Mouse (Mus musculus): ENCODE data around the gene Ssbp4. TPM values are rescaled to one million over a fixed set of nuclear protein-coding genes. Genes with fewer than 3 reads are reported as not detected.
A peak's percentile ranks its signal among the peaks of the same experiment; 100 is the strongest.

Gene Ssbp4
- polyA plus RNA-seq, 1 experiment = 138 TPM

DNA sequence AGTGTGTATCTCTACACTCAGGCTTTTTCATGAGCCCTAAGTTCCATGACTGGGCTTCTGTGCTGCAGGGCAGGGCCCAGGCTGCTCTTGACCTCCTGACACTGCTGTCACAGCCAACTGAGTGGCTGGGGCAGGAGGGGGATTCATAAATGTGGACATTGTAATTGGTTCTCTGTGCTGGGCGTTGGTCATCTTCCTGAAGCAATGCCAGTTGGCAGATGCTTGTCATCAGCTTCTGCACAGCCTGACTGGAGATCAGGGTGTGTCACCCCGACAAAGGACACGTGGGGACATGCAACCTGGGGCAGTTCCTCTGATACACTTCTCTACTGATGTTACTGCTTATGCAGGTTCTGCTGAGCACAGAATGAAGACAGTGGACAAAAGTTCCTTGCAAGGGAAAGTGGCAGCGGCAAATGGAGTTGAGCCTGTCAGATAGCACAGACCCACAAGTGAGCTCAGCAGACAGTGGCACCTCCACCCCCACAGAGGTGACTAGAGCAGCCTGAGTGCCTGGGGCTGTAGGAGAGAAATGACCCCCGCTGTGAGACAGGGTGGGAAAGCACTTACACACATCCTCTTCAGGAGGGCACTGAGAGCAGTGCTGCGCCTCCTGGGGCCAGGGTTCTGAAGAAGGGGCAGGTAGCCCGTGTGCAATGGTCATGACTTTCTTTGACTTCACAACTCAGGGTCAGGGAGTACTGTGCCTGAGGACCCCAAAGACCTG lies 46.7 kb downstream of the Ssbp4 start:
- H3K36me3 ChIP-seq (ENCODE audit: control insufficient read depth, insufficient read depth, low read length) = no peaks in the 10 kb centered on the region
- H3K27ac ChIP-seq (ENCODE audit: insufficient read depth, low read depth, low read length) = peak overlapping the region; percentile 74
- H3K27me3 ChIP-seq (ENCODE audit: control insufficient read depth, insufficient read depth, low read length) = no peaks in the 10 kb centered on the region
- no peak overlapping the region for H3K4me3 ChIP-seq (ENCODE audit: low read depth, low read length)
- TF ChIP-seq POLR2A (IDR thresholded peaks at IDR 0.05; ENCODE audit: low read depth, low read length) (0 out of 2 replicates have a peak, but pooled peaks have one; percentile 9), CTCF (IDR thresholded peaks at IDR 0.05; ENCODE audit: extremely low read depth, insufficient read length, insufficient replicate concordance, low read depth, low read length) (no peak)
- 48% methylated on average over 7 of the region's 7 CpGs for WGBS
- H3K4me1 ChIP-seq (ENCODE audit: control insufficient read depth, insufficient read depth, insufficient read length, low read length) = peaks cover 57% of the 10 kb centered on the region

DNA sequence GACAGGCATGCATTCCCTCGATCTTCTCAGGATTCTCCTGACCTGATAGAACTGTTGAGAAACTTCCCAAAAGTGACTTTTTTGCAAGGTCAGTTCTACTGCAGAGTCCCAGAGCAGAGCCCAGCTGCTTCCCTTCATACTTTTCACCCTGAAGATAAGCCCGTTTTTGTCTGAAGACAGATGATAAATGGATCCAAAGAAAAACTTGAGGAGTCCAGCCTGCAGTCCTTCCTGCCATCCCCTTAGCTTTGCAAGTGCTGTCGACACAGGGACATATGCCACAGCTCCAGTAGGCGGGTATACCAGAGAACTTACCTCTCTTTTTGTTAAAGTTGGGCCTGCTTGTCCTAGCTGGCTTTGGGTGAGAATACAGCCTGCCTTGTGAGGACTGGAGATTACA lies 47.3 kb downstream of the Ssbp4 start:
- TF ChIP-seq CTCF (IDR thresholded peaks at IDR 0.05; ENCODE audit: extremely low read depth, insufficient read length, insufficient replicate concordance, low read depth, low read length) (no peak), POLR2A (IDR thresholded peaks at IDR 0.05; ENCODE audit: low read depth, low read length) (no peak)
- peaks cover 54% of the 10 kb centered on the region for H3K4me1 ChIP-seq (ENCODE audit: control insufficient read depth, insufficient read depth, insufficient read length, low read length)
- H3K27ac ChIP-seq (ENCODE audit: insufficient read depth, low read depth, low read length) = peak overlapping the region; percentile 74
- no peaks in the 10 kb centered on the region for H3K36me3 ChIP-seq (ENCODE audit: control insufficient read depth, insufficient read depth, low read length)
- H3K27me3 ChIP-seq (ENCODE audit: control insufficient read depth, insufficient read depth, low read length) = no peaks in the 10 kb centered on the region
- WGBS = 54% methylated on average over 4 of the region's 4 CpGs
- no peak overlapping the region for H3K4me3 ChIP-seq (ENCODE audit: low read depth, low read length)

DNA sequence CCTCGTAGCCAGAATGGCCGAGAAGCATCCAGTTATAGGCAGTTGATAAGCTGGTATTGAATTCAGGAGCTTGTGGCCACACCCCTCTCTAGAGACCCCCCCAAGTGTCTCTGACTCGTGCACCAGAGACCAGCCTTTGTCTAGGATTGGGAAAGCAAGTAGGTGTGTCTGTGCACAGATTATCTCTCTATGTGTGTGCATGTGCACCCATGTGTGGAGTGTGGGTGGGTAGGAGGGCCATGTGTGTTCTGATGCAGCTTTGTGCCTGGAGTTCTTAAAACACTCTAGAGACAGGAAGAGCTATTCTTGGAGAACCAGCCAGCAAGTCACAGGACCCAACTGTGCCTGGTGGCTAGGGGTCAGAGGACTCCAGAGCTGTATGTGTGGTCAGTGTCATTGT lies 48.1 kb downstream of the Ssbp4 start:
- WGBS = 59% methylated on average over 3 of the region's 3 CpGs
- H3K27ac ChIP-seq (ENCODE audit: insufficient read depth, low read depth, low read length) = no peak overlapping the region

DNA sequence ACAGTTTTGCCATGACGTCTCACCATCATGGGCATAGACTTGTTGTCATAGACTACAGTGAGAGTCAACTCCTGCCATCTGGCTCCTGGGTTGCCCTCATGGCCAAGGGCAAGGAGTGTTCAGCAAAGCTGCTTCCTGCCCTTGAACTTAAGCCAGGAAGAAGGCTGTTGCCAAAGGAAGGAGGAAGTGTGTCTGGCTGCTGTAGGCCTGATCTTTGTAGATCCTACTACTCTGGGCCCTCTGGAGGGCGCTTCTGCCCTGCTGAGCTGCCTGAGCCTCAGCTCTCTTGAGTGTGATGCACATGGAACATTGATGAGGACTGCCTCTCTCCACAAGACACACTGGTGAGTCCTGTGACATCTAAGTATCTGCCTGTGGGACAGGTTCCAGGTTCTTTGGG lies 48.6 kb downstream of the Ssbp4 start:
- peak overlapping the region; percentile 28 for H3K27ac ChIP-seq (ENCODE audit: insufficient read depth, low read depth, low read length)
- no peak overlapping the region for H3K4me3 ChIP-seq (ENCODE audit: low read depth, low read length)
- H3K4me1 ChIP-seq (ENCODE audit: control insufficient read depth, insufficient read depth, insufficient read length, low read length) = peaks cover 51% of the 10 kb centered on the region
- no peaks in the 10 kb centered on the region for H3K36me3 ChIP-seq (ENCODE audit: control insufficient read depth, insufficient read depth, low read length)
- no peak for TF ChIP-seq POLR2A (IDR thresholded peaks at IDR 0.05; ENCODE audit: low read depth, low read length)
- TF ChIP-seq CTCF (IDR thresholded peaks at IDR 0.05; ENCODE audit: extremely low read depth, insufficient read length, insufficient replicate concordance, low read depth, low read length) = peak; percentile 56; the same call in 1 of the 2 replicates
- H3K27me3 ChIP-seq (ENCODE audit: control insufficient read depth, insufficient read depth, low read length) = no peaks in the 10 kb centered on the region
- 22% methylated on average over 2 of the region's 2 CpGs for whole genome bisulfite sequencing

More for the DNA sequence above, 48.1 kb downstream of the Ssbp4 start:
- Histone ChIP-seq H3K27me3 (ENCODE audit: control insufficient read depth, insufficient read depth, low read length) (no peaks in the 10 kb centered on the region), H3K4me3 (ENCODE audit: low read depth, low read length) (no peak overlapping the region), H3K36me3 (ENCODE audit: control insufficient read depth, insufficient read depth, low read length) (no peaks in the 10 kb centered on the region), H3K4me1 (ENCODE audit: control insufficient read depth, insufficient read depth, insufficient read length, low read length) (peaks cover 52% of the 10 kb centered on the region)
- TF ChIP-seq POLR2A (IDR thresholded peaks at IDR 0.05; ENCODE audit: low read depth, low read length) (no peak), CTCF (IDR thresholded peaks at IDR 0.05; ENCODE audit: extremely low read depth, insufficient read length, insufficient replicate concordance, low read depth, low read length) (no peak)

DNA sequence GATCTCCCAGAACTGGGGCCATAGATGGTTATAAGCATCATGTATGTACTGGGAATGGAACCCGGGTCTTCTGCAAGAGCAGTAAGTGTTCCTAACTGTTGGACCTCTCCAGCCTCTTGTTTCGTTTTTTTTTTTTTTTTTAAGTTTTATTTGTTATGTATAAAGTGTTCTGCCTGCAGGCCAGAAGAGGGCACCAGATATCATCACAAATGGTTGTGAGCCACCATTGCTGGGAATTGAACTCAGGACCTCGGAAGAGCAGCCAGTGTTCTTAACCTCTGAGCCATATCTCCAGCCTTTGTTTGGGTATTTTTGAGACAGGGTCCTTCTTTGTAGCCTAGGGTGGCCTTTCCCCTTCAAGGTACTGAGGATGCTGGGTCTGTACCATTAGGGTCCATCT lies 49.7 kb downstream of the Ssbp4 start:
- H3K4me1 ChIP-seq (ENCODE audit: control insufficient read depth, insufficient read depth, insufficient read length, low read length) = peaks cover 51% of the 10 kb centered on the region
- no peak overlapping the region for H3K27ac ChIP-seq (ENCODE audit: insufficient read depth, low read depth, low read length)
- 64% methylated on average over 3 of the region's 3 CpGs for WGBS
- no peak overlapping the region for H3K4me3 ChIP-seq (ENCODE audit: low read depth, low read length)
- no peaks in the 10 kb centered on the region for H3K36me3 ChIP-seq (ENCODE audit: control insufficient read depth, insufficient read depth, low read length)
- H3K27me3 ChIP-seq (ENCODE audit: control insufficient read depth, insufficient read depth, low read length) = no peaks in the 10 kb centered on the region
- TF ChIP-seq POLR2A (IDR thresholded peaks at IDR 0.05; ENCODE audit: low read depth, low read length) = no peak
- TF ChIP-seq CTCF (IDR thresholded peaks at IDR 0.05; ENCODE audit: extremely low read depth, insufficient read length, insufficient replicate concordance, low read depth, low read length) = no peak

DNA sequence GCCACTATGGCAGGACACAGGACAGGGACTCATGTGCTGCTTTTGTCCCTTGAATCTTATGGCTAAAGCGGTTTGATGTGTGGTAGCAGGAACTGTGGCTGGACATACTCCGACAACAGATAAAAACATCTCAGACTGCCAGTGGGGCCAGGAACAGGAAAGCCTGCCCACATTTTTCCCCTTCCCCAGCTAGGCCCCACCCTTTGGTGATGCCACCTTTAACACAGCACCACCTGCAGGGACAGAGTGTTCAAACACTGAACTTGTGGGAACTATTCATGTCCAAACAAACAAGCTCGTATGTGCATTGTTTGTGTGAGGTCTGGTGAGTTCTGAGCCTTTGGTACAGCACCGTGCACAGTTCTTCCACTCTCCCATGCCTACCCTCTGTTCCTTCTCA lies 50.3 kb downstream of the Ssbp4 start:
- H3K36me3 ChIP-seq (ENCODE audit: control insufficient read depth, insufficient read depth, low read length) = no peaks in the 10 kb centered on the region
- TF ChIP-seq CTCF (IDR thresholded peaks at IDR 0.05; ENCODE audit: extremely low read depth, insufficient read length, insufficient replicate concordance, low read depth, low read length) (peak; percentile 35; the same call in 1 of the 2 replicates), POLR2A (IDR thresholded peaks at IDR 0.05; ENCODE audit: low read depth, low read length) (no peak)
- no peak overlapping the region for H3K4me3 ChIP-seq (ENCODE audit: low read depth, low read length)
- H3K4me1 ChIP-seq (ENCODE audit: control insufficient read depth, insufficient read depth, insufficient read length, low read length) = peaks cover 53% of the 10 kb centered on the region
- 49% methylated on average over 4 of the region's 4 CpGs for WGBS
- no peak overlapping the region for H3K27ac ChIP-seq (ENCODE audit: insufficient read depth, low read depth, low read length)
- no peaks in the 10 kb centered on the region for H3K27me3 ChIP-seq (ENCODE audit: control insufficient read depth, insufficient read depth, low read length)

DNA sequence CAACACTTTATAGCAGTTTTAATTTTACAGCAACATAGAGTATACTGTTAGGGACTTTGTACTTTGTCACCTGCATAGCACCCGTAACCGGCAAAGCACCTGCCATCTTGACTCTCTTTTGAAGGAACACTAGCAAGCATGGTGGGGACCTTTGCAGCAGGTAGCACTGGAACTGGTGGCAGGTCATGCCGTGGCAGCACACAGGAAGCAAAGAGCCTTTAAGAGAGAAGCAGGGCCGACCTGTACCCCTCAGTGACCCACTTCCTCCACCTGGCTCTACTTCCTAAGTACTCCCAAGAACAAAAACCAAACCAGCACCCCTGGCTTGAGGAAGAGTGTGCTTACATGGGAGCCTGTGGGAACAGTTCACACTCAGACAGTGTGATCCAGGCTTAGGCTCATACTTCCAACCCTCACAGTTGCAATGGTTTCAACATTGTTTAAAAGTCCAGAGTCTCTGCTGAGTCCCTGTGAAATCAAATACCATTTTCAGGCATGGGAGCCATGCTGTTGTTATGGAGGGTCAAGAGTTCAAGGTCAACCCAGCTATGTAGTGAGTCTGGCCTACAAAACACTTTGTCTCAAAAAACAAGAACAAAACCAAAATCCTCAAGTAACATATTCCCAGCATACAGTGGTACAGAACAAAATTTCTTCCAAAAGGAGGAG lies 53.5 kb downstream of the Ssbp4 start:
- Histone ChIP-seq H3K36me3 (ENCODE audit: control insufficient read depth, insufficient read depth, low read length) (no peaks in the 10 kb centered on the region), H3K27me3 (ENCODE audit: control insufficient read depth, insufficient read depth, low read length) (no peaks in the 10 kb centered on the region), H3K4me1 (ENCODE audit: control insufficient read depth, insufficient read depth, insufficient read length, low read length) (peaks cover 42% of the 10 kb centered on the region), H3K27ac (ENCODE audit: insufficient read depth, low read depth, low read length) (peak overlapping the region; percentile 52; the same call in 1 of the 2 replicates), H3K4me3 (ENCODE audit: low read depth, low read length) (no peak overlapping the region)
- WGBS = 26% methylated on average over 4 of the region's 4 CpGs
- TF ChIP-seq POLR2A (IDR thresholded peaks at IDR 0.05; ENCODE audit: low read depth, low read length) = no peak
- no peak for TF ChIP-seq CTCF (IDR thresholded peaks at IDR 0.05; ENCODE audit: extremely low read depth, insufficient read length, insufficient replicate concordance, low read depth, low read length)
